Mouse (Mus musculus) kidney, adult 11 months (tissue): ENCODE results near the gene Slc9a2.
"Not testable (repeated sequence)": the region's sequence is repeated elsewhere in the genome, so short reads cannot be mapped to it uniquely, and the experiment has no call there.

Experiments used
- DNase-seq: peaks from one replicate; pipeline ENCODE4 v3.0.0; 2022

Gene Slc9a2

GRCm38 (mm10) chr1:40680067-40680867 is at the start of gene Slc9a2:
Slc9a2 (plus strand) TSS chr1:40680574.
- no peak for DNase-seq

- peak; percentile 20 for DNase-seq
Observed at GRCm38 (mm10) chr1:40632407-40633062, 47.8 kb upstream of the Slc9a2 start.

- DNase-seq: no peak
Observed at GRCm38 (mm10) chr1:40634608-40635007, 45.8 kb upstream of the Slc9a2 start.

- DNase-seq: no peak
Observed at GRCm38 (mm10) chr1:40648234-40648633, 32.1 kb upstream of the Slc9a2 start.

GRCm38 (mm10) chr1:40650803-40651497 is 29.4 kb upstream of the Slc9a2 start:
- peak; percentile 62 for DNase-seq

GRCm38 (mm10) chr1:40657035-40657434 is 23.3 kb upstream of the Slc9a2 start:
- no peak for DNase-seq

- peak; percentile 65 for DNase-seq
Observed at GRCm38 (mm10) chr1:40657978-40658496, 22.3 kb upstream of the Slc9a2 start.

GRCm38 (mm10) chr1:40659017-40659416 is 21.4 kb upstream of the Slc9a2 start:
- no peak for DNase-seq

GRCm38 (mm10) chr1:40659496-40659895 is 20.9 kb upstream of the Slc9a2 start:
- DNase-seq: no peak

- DNase-seq: no peak
Observed at GRCm38 (mm10) chr1:40660838-40661237, 19.5 kb upstream of the Slc9a2 start.

- peak; percentile 34 for DNase-seq
Observed at GRCm38 (mm10) chr1:40665401-40666370, 14.7 kb upstream of the Slc9a2 start.

GRCm38 (mm10) chr1:40667442-40667841 is 12.9 kb upstream of the Slc9a2 start:
- not testable (repeated sequence) for DNase-seq

- DNase-seq: no peak
Observed at GRCm38 (mm10) chr1:40670025-40670424, 10.3 kb upstream of the Slc9a2 start.

GRCm38 (mm10) chr1:40671490-40671889 is 8.9 kb upstream of the Slc9a2 start:
- DNase-seq: no peak

GRCm38 (mm10) chr1:40677306-40677705 is 3.1 kb upstream of the Slc9a2 start:
- no peak for DNase-seq

- peak; percentile 71 for DNase-seq
Observed at GRCm38 (mm10) chr1:40680868-40681698, 709 bp downstream of the Slc9a2 start.

- peak; percentile 25 for DNase-seq
Observed at GRCm38 (mm10) chr1:40681699-40682510, 1.5 kb downstream of the Slc9a2 start.

- no peak for DNase-seq
Observed at GRCm38 (mm10) chr1:40694296-40694695, 13.9 kb downstream of the Slc9a2 start.

- peak; percentile 37 for DNase-seq
Observed at GRCm38 (mm10) chr1:40696436-40696835, 16.1 kb downstream of the Slc9a2 start.

GRCm38 (mm10) chr1:40705099-40705498 is 24.7 kb downstream of the Slc9a2 start:
- no peak for DNase-seq
